Mouse (Mus musculus) layer of hippocampus, adult 9-11 months (tissue): Measurements from ENCODE around the gene Dnph1.
"Not testable (repeated sequence)": the region's sequence is repeated elsewhere in the genome, so short reads cannot be mapped to it uniquely, and the experiment has no call there.

Source experiments
- DNase-seq: peaks from one replicate; pipeline ENCODE4 v3.0.0; 2022

Dnph1 gene

DNA sequence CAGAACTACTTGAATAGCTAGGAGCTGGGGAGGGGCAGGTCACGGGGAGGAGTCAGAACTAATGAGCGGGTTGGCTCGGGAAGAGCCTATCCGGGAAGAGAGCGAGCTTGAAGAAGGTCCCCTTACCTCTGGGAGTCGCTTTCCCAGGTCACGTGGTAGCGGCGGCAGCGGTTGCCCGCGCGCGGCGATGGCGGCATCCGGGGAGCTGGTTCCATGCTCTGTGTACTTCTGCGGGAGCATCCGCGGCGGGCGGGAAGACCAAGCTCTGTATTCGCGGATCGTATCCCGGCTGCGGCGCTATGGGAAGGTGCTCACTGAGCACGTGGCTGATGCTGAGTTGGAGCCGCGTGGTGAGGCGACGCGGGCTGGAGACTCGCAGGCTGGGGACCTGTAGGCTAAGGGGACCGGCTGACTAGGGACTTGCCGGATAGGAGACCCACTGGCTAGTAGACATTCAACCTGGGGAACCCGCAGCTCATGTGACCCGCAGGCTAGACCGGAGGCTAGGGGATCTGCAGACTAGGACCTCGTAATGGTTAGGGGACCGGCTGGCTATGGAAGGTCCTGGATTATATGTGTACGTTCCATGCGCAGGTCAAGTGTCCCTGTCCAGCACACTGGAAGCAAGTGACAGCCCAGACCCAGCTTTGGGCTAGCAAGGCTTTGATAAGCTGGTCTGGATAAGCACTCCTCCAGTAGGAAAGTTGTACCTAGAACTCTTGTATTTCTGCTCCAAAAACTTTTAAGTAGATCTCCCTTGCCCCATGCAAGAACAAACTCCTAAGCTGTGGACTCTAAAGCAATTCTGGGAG is at the start of gene Dnph1:
TSS of gene Dnph1 (plus strand) at position 89 of the 812 bp plus-strand sequence.
- peak; percentile 86 for DNase-seq

DNA sequence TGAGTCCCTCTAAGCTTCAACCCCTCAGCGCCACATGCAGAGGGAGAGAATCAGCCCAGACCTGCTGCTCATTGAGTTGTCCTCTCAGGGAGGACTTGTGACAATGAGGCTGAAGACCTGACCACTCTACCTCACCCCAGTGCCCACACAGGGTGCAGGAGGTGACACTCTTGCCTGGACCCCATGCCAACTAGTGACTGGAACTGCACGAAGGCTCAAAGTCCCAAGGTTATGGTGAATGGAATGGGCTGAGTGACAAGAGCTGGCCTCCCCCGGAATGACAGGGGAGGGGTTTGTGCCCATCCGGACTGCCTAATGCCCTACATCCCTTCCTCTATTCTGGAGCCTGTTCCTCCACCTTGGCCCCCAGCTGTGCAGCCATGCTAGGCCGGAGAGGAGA is 43.8 kb upstream of the Dnph1 start:
- no peak for DNase-seq

DNA sequence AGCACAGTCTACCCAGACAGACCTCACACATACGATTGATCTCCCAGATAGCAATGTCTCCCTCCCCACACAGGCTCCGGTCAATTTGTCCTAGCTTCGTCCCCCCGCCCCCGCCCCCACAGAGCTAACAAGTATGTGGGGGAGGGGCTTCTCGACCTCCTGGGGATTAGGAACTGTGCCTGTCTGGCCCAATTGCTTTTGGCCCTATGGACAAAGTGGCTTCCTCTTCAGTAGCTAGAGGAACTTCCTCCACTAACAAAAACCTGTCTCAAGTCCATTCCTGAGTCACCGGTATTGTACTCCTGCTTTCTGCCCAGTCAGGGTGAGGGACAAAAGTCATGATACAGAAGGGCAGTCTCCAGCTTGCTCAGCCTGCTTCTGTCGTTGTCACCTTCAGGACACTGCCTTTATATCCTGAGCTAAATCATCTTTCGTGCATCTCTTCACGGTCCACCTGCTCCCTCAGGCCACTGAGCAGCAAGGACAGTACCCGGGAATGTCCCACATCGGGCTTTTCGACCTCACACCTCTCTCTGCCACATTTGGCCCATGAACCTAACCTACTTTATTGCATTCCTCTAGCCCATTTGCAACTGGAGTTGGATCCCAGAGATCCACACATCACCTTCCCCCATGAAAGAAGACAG is 43.1 kb upstream of the Dnph1 start:
- DNase-seq = no peak

DNA sequence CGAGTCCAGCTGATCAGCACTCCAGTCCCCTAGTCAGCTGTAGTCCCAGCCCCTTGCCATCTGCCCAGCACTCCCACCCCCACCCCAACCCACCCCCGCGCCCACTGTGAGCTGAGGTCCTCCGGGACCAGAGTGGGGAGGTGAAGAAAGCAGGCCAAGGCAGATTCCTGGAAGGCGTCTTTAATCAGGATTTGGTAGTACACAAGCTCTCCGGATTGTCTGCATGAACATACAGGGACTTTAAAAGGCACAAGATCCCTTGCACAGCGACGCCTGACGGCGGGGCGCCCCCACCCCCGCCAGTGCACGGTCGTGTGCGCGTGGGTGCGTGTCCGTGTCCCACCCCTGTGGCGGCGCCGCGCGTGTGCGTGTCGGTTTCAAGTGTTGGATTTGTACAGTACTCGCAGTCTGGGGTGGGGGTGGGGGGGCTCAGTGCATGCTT is 42.5 kb upstream of the Dnph1 start:
- DNase-seq = no peak

DNA sequence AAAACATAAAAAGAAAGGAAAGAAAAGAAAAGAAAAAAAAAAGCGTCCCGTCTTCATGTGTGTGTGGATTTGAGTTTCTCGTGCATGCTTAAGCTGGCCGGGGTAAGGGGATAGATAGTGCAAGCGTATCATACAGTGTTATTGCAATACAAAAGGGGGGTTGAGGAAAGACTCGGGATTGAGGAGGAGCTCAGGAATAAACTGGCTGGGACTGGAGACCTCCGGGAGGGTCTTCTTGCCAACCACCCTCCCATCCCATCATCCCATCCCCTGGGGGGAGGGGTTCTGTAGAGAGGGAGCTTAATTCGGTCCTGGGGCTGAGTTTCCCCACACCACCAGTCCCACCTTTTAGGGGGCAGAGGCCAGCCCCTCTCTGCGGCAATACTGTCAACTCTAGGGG is 42.0 kb upstream of the Dnph1 start:
- no peak for DNase-seq

DNA sequence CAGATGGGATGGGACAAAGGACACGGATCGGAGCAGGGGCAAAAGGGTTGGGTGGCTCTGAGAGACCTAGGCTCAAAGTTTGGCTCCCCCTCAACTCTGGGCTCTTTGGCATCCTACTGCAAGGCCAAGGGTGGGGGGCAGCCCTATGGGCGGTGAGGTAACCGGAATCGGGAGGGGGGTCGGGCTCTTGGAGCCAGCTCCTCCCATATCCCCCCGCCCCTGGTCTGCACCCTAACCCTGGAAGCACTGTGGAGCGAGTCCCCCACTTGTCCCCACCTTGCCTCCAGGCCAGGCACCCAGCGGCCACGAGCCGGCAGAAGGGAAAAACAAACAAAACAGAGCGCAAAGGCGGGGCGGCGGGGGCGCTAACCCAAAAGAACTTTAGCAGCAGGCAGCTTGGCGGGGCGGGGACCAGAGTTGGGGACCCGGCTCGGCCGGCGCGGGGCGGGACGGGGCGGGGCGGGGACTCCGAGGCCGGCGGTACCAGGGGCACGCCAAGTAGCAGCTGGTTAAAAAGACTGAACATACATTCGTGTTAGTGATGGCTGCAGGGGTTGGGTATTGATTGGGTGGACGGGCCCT is 41.3 kb upstream of the Dnph1 start:
- DNase-seq = no peak

DNA sequence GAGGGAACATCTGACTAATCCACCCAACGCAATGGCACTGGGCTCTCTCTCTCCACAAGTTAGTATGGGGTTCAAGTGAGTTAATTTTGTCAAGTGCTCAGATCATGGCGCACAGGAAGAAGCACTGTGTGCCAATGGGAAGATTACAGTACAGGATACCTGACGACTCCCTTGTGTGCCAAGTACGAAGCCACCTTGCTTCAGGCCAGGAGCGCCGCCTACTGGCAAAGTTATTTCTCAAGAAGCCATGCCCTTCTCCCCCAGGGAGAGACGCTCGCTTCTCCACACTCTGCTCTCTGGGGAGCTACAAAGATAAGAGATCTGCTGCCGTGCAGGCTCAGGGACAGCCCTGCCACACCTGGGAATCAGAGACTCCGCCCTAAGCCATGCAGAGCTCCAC is 38.7 kb upstream of the Dnph1 start:
- no peak for DNase-seq

DNA sequence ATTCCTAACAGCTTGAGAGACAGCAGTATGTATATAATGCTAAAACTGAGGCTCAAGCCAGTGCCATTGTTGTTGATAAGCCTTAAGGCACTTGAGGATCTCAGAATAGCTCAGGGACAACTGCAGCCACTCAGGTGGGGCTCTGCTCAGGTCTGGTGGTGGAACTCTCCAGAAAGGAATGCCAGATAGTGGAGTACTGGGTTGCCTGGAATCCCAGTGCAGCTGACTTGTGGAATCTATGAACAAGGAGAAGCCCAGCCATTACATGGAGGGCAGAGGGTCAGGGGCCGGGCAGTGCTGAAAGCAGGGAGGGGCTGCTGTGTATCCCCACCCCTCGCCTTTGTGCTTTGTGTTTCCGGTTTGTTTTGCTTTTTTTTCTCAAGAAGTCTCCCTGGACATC is 38.1 kb upstream of the Dnph1 start:
- DNase-seq = no peak

DNA sequence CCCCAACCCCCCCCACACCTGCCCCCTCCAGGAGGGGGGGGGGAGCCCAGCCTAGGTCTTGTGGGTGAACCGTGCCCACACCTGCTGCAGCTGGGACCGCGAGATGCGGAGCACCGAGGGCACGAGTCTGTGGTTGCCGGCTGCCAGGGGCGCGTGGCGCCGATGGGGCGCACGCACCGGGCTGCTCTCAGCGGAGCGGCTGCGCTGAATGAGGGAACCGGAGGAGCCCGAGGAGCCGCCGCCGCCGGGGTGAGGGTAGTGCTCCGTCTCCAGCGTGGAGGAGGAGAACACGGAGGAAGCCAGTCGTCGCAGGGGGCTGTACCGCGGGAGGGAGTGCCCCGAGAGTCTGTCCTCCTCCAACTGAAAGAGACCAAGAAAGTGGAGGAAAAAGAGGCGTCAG is 35.8 kb upstream of the Dnph1 start:
- DNase-seq = no peak

DNA sequence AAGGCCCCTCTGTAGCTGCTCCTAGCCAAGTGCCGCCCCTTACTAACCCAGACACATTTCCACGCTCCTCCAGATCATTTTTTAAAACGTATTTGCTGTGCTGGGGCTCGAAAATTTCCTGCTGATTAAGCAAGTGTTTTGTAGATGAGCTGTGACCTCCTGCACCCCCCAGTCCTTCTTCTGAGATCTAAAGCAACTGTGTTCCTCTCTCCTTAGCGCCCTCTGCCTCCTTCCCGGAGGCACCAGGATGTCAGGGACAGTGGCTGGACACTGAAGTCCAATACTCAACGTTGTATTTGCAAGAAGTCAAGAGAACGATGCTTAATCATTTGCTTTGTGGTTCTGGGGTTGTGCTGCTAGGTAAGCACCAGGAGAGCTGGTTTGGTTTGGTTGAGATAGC is 35.2 kb upstream of the Dnph1 start:
- no peak for DNase-seq

DNA sequence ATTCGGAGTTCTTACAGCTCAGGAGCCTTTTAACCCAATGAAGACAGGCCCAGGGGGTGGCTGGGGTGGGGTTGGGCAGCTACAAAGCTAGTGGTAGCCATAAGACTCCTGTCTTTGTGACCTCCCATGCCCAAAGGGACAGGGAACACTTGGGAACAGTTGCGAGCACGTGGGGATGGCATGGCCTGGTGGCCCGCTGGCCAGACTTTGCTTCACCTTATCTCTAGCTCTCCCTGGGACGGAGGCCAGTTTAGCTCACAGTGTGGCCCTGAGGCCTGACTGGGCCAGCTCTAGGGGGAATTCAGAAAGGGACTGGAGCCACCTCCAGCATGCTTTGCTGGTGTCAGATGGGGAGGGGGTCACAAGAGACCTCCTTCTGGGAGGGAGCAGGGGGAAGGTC is 34.3 kb upstream of the Dnph1 start:
- no peak for DNase-seq

DNA sequence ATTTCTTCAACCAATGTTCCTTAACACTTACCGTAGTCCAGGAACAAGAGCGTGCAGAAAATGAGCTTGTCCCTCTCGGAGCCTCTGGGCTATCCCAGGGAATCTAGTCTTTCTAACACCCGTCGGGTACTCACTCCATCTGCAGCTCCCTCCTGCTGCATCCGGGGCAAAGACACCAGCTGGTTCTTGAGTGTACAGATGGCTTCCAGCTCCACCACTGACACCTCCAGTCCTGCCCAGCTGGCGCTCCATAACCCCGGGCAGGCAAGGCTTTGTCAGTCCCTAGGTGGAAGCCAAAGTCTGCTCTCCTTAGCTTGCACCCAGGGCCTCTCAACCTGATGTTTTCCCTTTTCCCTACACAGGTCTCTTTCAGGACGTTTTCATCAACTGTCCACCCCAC is 28.7 kb upstream of the Dnph1 start:
- DNase-seq = peak; percentile 40

DNA sequence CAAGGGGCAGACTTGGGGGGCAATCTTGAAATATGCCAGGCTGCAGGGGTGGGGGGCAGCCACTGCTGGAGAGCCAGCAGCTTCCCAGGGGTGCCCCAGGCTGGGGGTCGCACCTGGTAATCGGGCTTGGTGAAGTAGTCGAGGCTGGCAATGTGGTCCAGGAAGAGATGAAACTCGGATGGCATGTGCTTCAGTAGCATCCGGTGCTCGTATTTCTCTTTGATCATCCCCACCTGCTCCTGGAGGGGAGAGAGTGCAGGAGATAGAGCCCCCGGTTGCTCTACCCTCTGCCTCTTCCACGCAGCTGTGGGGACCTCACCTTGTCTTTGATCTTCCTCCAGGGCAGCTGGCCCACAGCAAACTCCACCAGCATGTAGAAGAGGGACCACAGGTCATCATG is 19.9 kb upstream of the Dnph1 start:
- DNase-seq = no peak

DNA sequence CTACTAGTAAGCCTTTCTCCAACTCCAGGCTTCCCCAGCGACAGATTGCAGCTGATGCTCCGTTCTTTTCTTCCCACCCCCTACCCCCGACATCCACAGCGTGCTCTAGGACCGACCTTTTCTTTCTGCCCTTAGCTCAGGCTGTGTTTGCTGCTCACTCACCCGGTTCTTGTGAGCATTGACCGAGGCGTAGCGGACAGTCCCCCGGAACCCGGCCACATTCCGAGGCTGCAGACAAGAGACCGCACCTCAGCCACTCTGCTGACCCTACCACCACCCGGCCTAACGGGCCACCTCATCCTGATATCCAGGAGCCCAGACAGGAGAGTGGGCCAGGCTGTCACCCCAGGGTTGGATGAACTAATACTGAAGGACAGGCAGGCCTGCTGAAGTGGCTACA is 19.2 kb upstream of the Dnph1 start:
- no peak for DNase-seq

DNA sequence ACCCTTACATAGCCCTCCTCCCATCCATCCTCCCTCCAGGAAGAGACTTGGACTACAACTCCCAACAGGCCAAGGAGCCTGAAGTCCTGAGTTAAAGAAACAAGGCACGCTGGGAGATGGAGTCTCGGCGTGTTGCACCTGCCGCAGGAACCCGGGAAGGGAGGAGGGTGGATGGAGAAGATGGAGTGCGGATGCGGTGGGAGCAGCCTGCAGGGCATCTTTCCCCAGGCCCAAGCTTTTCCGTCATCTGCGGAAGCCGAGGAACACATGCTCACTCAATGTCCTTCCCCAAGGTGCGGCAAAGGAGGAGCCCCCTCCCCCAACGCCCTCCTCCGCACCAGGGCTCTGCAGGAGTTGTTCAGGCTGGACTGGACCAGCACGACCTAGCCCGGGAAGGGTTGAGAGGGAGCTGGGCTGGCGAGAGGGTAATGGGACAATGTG is 12.9 kb upstream of the Dnph1 start:
- peak; percentile 77 for DNase-seq

DNA sequence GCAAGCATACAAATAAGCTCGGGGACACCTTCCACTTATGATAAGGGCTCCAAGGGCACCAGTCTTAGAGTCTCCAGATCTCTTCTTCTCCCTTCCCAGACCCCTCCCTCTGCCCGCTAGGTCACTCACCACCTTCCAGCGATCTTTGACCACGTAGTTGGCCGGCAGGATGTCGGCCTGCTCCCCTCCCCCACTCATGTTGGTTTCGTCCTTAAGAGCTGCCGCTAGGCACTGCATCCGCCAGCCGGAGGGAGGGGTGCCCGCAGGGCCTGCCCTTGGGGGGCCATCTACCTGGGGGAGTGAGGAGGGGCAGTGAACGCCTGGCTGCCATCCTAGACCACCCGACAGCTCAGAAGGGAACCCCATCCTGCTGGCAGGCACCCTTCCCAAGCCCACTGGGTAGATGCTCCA is 12.5 kb upstream of the Dnph1 start:
- DNase-seq = no peak

DNA sequence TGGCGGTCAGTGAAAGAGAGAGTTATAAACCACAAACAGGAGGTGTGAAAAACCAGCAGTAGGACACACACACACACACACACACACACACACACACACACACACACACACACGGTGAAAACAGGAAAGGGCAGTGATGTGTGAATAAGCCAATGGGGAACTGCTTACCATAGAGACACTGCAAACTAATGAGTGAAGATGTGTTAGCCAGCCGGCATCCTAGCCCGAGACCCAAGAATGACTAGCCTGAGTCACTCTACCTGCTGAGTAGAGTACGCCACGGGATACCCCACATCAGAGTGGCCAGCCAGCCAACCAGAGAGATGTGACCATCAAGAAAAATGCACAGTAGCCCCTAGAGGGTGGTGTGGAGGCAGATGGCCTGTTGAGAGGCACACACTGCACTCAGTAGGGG is 12.0 kb upstream of the Dnph1 start:
- no peak for DNase-seq

DNA sequence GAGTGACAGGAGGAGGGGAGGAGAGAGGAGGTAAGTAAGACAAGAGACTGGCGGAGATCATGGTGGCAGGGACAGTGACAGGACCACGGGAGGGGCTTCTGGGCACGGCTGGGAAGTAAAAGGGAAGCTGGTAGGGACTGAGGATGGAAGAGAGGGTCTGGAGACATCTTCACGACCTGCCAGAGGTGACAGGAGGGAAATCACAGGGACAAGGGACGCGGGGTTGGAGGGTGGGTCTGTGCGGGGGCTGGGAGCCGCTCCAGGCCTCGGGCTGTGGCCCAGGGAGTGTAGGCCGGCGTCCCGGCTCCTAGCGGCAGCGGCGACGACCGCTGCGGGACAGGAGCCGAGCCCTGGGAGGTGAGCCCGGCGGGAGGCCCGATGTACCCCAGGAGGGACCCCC is 9.5 kb upstream of the Dnph1 start:
- no peak for DNase-seq

DNA sequence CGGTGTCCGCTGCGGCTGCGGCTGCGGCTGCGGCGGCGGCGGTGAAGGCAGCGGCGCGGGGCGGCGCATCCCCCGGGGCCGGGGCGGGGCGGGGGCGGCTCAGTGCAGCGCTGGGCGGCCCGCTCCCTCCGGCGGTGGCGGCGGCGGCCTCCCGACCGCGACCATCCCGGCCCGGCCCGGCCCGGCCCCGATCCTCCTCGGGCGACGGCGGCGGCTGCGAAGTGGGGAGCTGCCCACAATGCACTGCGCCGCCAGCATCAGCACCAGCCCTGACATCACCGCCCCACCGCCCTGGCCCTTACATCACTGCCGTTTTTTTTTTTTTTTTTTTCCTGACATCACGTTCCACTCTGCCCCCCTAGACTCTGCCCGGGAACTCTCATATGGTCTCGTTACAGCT is 9.1 kb upstream of the Dnph1 start, which contains the start of gene Ttbk1:
TSS of gene Ttbk1 (minus strand) at position 245 of the 400 bp plus-strand sequence.
- DNase-seq = peak; percentile 72

DNA sequence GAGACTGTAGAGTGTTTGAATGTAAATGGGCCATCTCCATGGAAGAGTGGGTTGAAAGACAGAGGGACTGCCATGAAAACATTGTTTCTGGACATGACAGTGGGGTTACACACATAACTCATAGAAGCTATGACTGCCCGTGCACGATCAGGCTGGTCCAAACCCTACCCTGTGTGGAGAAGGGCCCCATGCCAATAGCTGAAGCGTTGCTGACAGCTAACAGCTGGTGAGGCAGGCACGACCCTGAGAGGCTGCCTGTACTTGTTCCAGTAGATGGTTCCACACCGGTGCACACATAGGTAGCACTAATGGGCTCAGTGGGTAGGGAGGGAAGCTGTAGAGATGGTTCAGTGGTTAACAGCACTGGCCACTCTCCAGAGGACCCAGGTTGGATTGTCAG is 1.0 kb upstream of the Dnph1 start:
- DNase-seq = no peak

DNA sequence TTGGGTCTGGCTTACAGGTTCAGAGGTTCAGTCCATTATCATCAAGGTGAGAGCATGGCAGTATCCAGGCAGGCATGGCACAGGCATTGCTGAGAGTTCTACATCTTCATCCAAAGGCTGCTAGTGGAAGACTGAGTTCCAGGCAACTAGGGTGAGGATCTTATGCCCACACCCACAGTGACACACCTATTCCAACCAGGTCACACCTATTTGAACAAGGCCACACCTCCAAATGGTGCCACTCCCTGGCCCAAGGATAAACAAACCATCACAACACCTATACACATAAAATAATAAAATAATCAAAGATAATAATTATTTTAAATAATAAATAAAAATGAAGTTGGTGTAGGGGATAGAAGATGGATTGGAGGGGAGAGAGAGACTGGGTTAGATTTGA is 430 bp upstream of the Dnph1 start:
- DNase-seq = not testable (repeated sequence)

DNA sequence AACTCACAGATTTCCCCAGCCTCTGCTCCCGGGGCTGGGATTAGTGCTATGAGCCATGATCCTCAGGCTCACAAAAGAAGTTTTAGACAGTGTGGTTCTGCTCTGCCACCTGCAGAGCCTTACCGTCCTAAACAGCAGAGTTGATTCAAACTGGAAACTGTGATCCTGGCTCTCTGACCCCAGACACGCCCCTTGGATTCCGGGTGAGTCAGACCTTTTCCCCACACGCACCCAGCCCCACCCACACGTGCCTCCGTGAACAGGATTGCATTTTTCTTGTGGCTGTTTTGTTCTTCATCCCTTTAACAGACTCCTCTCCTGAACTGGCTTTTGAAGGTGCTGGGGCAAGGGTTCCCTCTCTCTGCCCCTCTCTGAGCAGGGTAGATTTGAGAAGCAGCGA is 1.4 kb downstream of the Dnph1 start:
- DNase-seq = no peak

DNA sequence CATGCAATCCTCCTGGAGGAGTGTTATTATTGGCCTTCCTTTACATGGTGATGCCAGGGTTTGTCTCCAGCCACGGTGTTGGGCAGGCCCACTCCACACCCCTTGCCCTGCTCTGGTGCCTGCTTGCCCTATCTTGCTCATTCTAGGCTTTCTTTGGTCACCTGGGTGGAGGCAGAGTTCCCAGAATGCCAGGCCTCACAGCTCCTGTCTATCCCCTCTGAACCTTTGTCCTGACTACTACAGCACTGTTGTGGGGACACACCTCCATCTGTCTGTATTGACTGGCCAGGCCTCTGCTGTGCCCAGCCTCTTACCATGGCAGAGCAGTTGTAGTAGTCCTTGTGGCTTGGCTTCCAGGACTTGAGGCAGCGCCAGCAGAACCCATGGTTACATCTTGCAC is 6.3 kb downstream of the Dnph1 start:
- no peak for DNase-seq
